Mouse (Mus musculus) hindbrain, embryonic 11.5 days (tissue): Measurements from ENCODE around the gene Phactr3. TPM values are rescaled to one million over a fixed set of nuclear protein-coding genes. Genes with fewer than 3 reads are reported as not detected.
A peak's percentile ranks its signal among the peaks of the same experiment; 100 is the strongest.

Experiments
- ATAC-seq: fragments of 200-750 bp; cut with Nextera tagmentation; 2 replicates; pipeline ENCODE4 v1.8.0; 2017; ENCODE audit warnings: mild to moderate bottlenecking, moderate TSS enrichment, moderate library complexity; ENCODE audit not compliant: low FRiP score
- DNase-seq: peaks from one replicate; pipeline ENCODE4 v3.0.0-alpha.2; 2015; ENCODE audit warnings: low spot score
- H3K27ac ChIP-seq: fragments of 300-500 bp; sonication (generic); 2 replicates; pipeline ENCODE4 v1.5.1; 2014; ENCODE audit warnings: mild to moderate bottlenecking, low read depth, low read length
- H3K27me3 ChIP-seq: fragments of 300-500 bp; sonication (generic); 2 replicates; pipeline ENCODE4 v1.6.1; 2014; ENCODE audit warnings: mild to moderate bottlenecking, low read length, moderate library complexity, mixed read lengths; ENCODE audit not compliant: control insufficient read depth, insufficient read depth
- H3K36me3 ChIP-seq: fragments of 300-500 bp; sonication (generic); 2 replicates; pipeline ENCODE4 v1.6.1; 2014; ENCODE audit warnings: mild to moderate bottlenecking, low read length, moderate library complexity, mixed read lengths; ENCODE audit not compliant: control insufficient read depth, insufficient read depth
- H3K4me1 ChIP-seq: fragments of 300-500 bp; sonication (generic); replicated peaks from 2 replicates; pipeline ENCODE4 v1.6.1; 2014; ENCODE audit warnings: low read length, mixed read lengths; ENCODE audit not compliant: control insufficient read depth, insufficient read depth
- H3K4me2 ChIP-seq: fragments of 300-500 bp; sonication (generic); replicated peaks from 2 replicates; pipeline ENCODE4 v1.6.1; 2014; ENCODE audit warnings: mild to moderate bottlenecking, low read depth, low read length
- H3K4me3 ChIP-seq: fragments of 300-500 bp; sonication (generic); 2 replicates; pipeline ENCODE4 v1.5.1; 2014; ENCODE audit warnings: low read depth, low read length
- H3K9ac ChIP-seq: fragments of 300-500 bp; sonication (generic); 2 replicates; pipeline ENCODE4 v1.6.1; 2014; ENCODE audit warnings: low read depth, low read length
- H3K9me3 ChIP-seq: fragments of 300-500 bp; sonication (generic); 2 replicates; pipeline ENCODE4 v1.6.1; 2016; ENCODE audit warnings: low read length; ENCODE audit not compliant: control insufficient read depth
- WGBS: fragments of 180-500 bp; shearing (Covaris S2); extraction: QIAGEN DNeasy Blood & Tissue Kit; methylation state at CpG from one replicate; pipeline ENCODE4 v1.1.7; 2014; 5-methylcytosine and 5-hydroxymethylcytosine counted together
- polyA plus RNA-seq: library from polyadenylated mRNA; unstranded; fragments of >200 nt; fragmentation: Nextera tagmentation; extraction: Ambion mirVana; gene quantifications from 2 replicates; pipeline ENCODE4 v1.2.1, GENCODE M21; 2014

Phactr3 gene
- polyA plus RNA-seq, 1 experiment from 2014 or later, result 14.5 TPM

GRCm38 (mm10) chr2:178120651-178121374 lies 2.0 kb downstream of the Phactr3 start:
- Histone ChIP-seq H3K4me2 (no peak overlapping the region), H3K9ac (no peak overlapping the region), H3K9me3 (no peaks in the 10 kb centered on the region), H3K36me3 (no peaks in the 10 kb centered on the region), H3K4me1 (peaks cover 8% of the 10 kb centered on the region; the same call in 1 of the 2 replicates), H3K27me3 (peaks cover 16% of the 10 kb centered on the region), H3K27ac (no peak overlapping the region), H3K4me3 (no peak overlapping the region)
- WGBS, result 90% methylated on average over 8 of the region's 8 CpGs
- DNase-seq, result no peak
- ATAC-seq, result no peak

DNA sequence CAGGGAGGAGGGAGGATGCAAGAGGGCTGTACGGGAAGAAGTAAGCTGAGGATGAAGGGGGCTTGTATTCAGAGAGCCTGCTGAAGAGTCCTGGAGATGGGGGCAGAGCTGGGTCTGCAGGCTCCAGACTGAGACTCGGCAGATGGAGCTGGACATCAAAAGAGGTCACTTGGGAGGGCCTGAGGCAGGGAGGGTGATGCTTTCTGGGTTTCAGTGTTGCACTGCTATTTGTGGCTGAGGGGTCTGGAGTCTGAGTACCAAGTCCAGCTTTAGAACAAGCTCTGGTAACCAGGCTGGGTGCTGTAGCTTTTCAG lies 2.6 kb downstream of the Phactr3 start:
- ATAC-seq, result no peak
- no peak for DNase-seq

GRCm38 (mm10) chr2:178121946-178122665 lies 3.3 kb downstream of the Phactr3 start:
- Histone ChIP-seq H3K36me3 (no peaks in the 10 kb centered on the region), H3K27ac (no peak overlapping the region), H3K27me3 (peaks cover 16% of the 10 kb centered on the region), H3K9me3 (no peaks in the 10 kb centered on the region), H3K4me1 (peaks cover 8% of the 10 kb centered on the region; the same call in 1 of the 2 replicates), H3K9ac (no peak overlapping the region), H3K4me3 (no peak overlapping the region), H3K4me2 (no peak overlapping the region)
- DNase-seq (no peak), ATAC-seq (0 out of 2 replicates have a peak, but pooled peaks have one; percentile 3)
- 28% methylated on average over 4 of the region's 4 CpGs for WGBS

More for the DNA sequence above, 2.6 kb downstream of the Phactr3 start:
- no peak overlapping the region for H3K4me3 ChIP-seq
- H3K27me3 ChIP-seq, result peaks cover 16% of the 10 kb centered on the region
- no peak overlapping the region for H3K27ac ChIP-seq
- no peaks in the 10 kb centered on the region for H3K36me3 ChIP-seq
- no peak overlapping the region for H3K9ac ChIP-seq
- H3K4me1 ChIP-seq, result peaks cover 8% of the 10 kb centered on the region; the same call in 1 of the 2 replicates
- 17% methylated on average over 2 of the region's 2 CpGs for WGBS
- no peak overlapping the region for H3K4me2 ChIP-seq
- H3K9me3 ChIP-seq, result no peaks in the 10 kb centered on the region

DNA sequence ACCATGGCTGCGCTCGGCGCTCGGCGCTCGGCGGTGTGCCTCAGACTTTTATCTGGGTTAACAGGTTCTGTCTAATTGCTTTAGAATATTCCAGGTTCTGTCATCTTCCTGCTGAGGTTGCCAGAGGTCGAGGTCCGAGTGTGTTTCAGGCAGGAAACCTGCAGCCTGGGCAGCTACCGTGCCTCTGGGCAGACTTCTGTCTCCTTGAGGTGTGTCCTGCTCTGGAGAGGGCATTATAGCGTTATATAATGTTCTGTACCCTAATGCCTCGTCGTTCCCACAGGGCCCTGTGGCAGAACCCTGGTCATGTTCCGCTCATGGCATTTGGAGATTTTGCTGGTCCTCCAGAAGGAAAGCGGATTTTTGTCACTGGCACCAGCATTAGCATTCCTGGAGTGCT lies 4.7 kb downstream of the Phactr3 start:
- H3K27me3 ChIP-seq, result peaks cover 12% of the 10 kb centered on the region; the same call in 1 of the 2 replicates
- H3K27ac ChIP-seq, result no peak overlapping the region
- no peak for ATAC-seq
- WGBS, result 82% methylated on average over 15 of the region's 15 CpGs
- no peak overlapping the region for H3K9ac ChIP-seq
- no peaks in the 10 kb centered on the region for H3K9me3 ChIP-seq
- H3K36me3 ChIP-seq, result no peaks in the 10 kb centered on the region
- H3K4me1 ChIP-seq, result peaks cover 8% of the 10 kb centered on the region; the same call in 1 of the 2 replicates
- no peak for DNase-seq
- no peak overlapping the region for H3K4me3 ChIP-seq
- no peak overlapping the region for H3K4me2 ChIP-seq

DNA sequence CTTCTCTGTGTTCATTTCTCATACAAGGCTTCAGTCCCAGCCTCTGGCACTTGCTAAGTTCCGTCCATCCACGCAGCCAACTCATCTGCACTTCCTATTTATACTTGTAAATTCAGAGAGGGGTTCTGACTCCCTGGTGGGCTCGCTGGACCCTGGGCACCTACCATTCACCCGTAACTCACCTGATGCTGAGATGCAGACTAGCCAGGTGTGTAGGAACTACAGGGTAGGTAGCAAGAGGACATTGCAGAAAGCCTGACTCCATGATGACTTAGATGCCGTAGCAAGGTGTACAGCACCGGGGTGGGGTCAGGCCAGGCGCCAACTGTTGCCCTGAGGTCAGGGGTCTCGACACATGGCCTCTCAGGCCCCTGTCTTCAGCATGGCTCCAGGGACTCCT lies 6.7 kb downstream of the Phactr3 start:
- ATAC-seq (no peak), DNase-seq (no peak)
- H3K27me3 ChIP-seq, result no peaks in the 10 kb centered on the region
- no peaks in the 10 kb centered on the region for H3K9me3 ChIP-seq
- no peak overlapping the region for H3K4me3 ChIP-seq
- 75% methylated on average over 8 of the region's 8 CpGs for WGBS
- no peak overlapping the region for H3K4me2 ChIP-seq
- H3K27ac ChIP-seq, result no peak overlapping the region
- no peaks in the 10 kb centered on the region for H3K36me3 ChIP-seq
- H3K9ac ChIP-seq, result no peak overlapping the region
- H3K4me1 ChIP-seq, result no peaks in the 10 kb centered on the region

GRCm38 (mm10) chr2:178126041-178126820 lies 7.5 kb downstream of the Phactr3 start:
- Histone ChIP-seq H3K27me3 (no peaks in the 10 kb centered on the region), H3K36me3 (no peaks in the 10 kb centered on the region), H3K9me3 (no peaks in the 10 kb centered on the region), H3K27ac (no peak overlapping the region), H3K4me2 (no peak overlapping the region), H3K4me1 (no peaks in the 10 kb centered on the region), H3K9ac (no peak overlapping the region), H3K4me3 (no peak overlapping the region)
- DNase-seq (no peak), ATAC-seq (no peak)
- 90% methylated on average over 7 of the region's 7 CpGs for WGBS

DNA sequence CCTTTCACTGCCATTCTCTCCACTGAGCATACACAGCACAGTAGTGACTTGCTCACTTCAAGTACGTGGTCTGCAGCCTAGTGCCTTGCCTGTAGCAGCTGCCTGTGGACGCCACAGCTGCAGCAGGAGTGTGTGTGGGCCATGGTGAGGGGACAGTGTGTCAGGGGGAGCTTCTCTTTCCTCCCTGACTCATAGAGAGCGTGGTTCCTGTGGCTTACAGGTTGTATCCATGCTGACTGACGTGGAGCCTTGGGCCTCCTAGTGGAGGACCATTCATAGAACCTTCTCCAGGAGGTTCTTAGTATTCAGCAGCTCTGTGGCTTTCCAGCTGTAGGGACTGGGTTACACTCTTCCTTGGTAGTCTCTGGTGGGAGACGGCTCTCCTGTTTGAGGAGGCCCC lies 9.8 kb downstream of the Phactr3 start:
- Histone ChIP-seq H3K9ac (no peak overlapping the region), H3K4me1 (no peaks in the 10 kb centered on the region), H3K27me3 (no peaks in the 10 kb centered on the region), H3K4me2 (no peak overlapping the region), H3K9me3 (no peaks in the 10 kb centered on the region), H3K4me3 (no peak overlapping the region), H3K27ac (no peak overlapping the region), H3K36me3 (no peaks in the 10 kb centered on the region)
- 76% methylated on average over 5 of the region's 5 CpGs for WGBS
- DNase-seq (no peak), ATAC-seq (no peak)

DNA sequence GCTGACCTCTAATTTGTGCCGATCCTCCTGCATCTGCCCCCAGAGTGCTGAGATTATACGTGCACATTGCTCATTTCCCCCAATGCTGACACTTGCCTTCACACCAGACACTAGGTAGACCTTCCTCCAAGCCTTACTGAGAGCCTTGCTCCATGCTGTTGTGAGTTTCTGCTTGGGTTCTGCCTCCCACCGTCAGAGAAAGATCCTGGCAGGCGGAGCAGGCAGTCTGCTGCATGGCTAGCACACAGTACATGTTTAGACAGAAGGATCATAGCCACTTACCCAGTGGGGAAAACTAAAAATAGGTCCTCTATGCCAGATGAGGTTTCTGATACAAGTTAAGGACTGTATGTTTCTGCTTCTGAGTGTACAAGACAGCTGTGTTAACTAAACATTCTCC lies 10.4 kb downstream of the Phactr3 start:
- 74% methylated on average over 4 of the region's 4 CpGs for WGBS
- H3K36me3 ChIP-seq, result no peaks in the 10 kb centered on the region
- no peaks in the 10 kb centered on the region for H3K9me3 ChIP-seq
- no peak overlapping the region for H3K4me2 ChIP-seq
- no peaks in the 10 kb centered on the region for H3K27me3 ChIP-seq
- ATAC-seq, result no peak
- H3K4me3 ChIP-seq, result no peak overlapping the region
- H3K9ac ChIP-seq, result no peak overlapping the region
- no peak overlapping the region for H3K27ac ChIP-seq
- H3K4me1 ChIP-seq, result no peaks in the 10 kb centered on the region
- DNase-seq, result no peak
